Mouse (Mus musculus) cerebellum, postnatal 25 days (tissue): ENCODE results near the gene Lin54.

Source experiments
- DNase-seq, 2 experiments: peaks; one replicate each; pipeline ENCODE4 v3.0.0; 2021; ENCODE audit warnings: mixed read lengths in 2 of 2

Gene Lin54

GRCm38 (mm10) chr5:100500458-100500961, at the start of gene Lin54:
Gene Lin54 (minus strand): TSS chr5:100500639.
- peak; percentile 90 to 94 for DNase-seq

DNA sequence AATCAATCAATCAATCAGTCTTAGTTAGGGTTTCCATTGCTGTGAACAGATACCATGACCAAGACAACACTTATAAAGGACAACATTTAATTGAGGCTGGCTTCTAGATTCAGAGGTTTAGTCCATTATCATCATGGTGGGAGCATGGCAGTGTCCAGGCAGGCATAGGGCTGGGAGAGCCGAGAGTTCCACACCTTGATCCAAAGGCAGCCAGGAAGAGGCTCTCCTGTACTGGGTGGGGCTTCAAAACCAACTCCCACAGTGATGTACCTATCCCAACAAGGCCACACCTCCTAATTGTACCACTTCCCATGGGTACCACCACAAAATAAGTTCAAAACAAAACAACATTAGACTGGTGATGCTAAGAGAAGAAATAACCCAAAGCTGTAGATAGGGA, 49.7 kb upstream of the Lin54 start:
- no peak for DNase-seq

DNA sequence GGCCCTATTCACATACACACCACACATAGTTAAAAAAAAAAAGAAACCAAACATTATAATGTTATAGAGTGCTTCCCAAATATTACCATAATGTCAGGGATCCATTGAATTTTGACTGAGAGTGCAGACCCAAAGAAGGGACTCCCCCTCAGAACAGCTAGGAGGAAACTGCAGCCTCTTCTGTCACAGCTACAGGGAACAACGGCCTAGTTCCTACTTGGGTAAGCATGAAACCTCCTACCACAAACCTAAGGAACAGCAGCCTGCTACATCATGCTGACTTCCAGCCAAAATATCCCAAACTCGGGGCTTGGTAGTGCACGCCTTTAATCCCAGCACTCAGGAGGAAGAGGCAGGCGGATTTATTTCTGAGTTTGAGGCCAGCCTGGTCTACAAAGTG, 48.9 kb upstream of the Lin54 start:
- no peak for DNase-seq

DNA sequence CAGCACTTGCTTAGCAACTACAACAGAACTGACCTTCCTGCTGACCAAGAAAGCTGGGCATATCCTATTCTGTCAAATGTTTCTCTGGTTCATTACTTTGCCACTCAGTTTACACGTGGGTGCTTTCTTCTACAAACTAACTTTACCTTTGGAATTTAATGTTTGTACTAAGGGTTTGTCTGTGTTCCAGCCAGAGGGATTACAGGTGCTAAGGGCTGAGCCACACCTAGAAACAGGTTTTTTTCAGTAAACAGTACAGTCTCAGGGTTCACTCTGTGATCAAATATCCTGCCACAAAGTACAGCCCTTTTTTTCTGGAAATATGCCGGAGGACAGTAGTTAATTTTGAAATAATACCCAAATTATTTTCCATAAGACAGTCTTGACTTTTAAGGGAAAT, 47.8 kb upstream of the Lin54 start:
- DNase-seq, result no peak

- DNase-seq, result no peak
These were observed 46.0 kb upstream of the Lin54 start for GRCm38 (mm10) chr5:100546294-100547080.

DNA sequence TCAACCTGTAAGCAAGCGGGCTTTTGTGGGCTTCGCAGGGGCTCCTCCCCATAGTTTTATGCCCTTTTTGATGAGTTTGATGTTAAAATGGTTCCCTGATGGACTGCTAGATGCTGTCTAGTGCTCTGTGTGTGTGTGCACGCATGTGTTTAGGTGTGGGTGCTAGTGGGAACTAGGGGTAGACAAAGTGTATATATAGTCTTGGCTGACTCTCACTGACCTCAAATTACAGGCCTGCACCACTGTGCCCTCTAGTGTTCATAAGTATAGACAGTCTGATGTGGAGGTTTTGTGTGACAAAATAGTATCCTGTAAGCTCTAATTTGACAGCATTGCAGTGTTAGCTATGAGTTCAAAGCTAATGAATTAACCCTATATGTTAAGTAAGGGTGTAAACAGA, 36.2 kb upstream of the Lin54 start:
- peak in 1 of 2 experiments; percentile 27 for DNase-seq

- no peak for DNase-seq
These were observed 35.4 kb upstream of the Lin54 start for GRCm38 (mm10) chr5:100535826-100536225.

DNA sequence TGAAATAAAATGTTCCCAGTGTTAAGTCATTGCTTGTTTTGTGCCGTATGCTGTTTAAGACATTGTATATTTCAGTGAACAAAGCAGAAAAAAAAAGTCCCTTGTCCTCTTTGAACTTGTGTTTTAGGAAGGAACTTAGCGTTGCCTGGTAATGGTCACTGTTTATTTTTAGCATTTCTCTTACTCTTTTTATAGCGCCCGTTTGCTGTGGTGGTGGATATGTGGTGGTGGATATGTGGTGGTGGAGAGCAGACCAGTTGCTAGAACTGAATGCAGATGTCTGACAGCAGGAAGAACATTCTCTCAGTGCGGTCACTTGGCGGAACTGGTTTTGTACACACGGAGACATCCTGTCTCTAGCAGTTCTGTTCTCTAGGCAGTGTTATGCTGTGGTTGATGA, 25.7 kb upstream of the Lin54 start:
- DNase-seq, result no peak

DNA sequence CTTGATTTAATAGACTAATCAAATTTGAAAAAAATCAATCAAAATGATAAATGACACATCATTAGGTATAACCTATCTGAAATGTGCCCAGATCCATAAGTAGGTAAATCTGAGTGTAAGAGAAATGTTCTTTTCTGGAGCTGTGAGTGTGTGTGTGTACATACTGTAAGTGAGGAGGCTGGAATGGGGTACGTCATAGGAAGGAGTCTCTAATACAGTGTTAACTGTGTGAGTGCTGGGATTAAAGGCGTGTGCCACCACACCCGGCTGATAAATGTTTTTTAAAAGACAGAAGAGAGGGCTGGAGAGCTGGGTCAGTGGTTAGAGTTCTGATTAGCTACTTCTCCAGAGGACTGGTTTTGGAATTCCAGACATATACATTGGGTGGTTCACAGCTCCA, 25.2 kb upstream of the Lin54 start:
- DNase-seq, result no peak

DNA sequence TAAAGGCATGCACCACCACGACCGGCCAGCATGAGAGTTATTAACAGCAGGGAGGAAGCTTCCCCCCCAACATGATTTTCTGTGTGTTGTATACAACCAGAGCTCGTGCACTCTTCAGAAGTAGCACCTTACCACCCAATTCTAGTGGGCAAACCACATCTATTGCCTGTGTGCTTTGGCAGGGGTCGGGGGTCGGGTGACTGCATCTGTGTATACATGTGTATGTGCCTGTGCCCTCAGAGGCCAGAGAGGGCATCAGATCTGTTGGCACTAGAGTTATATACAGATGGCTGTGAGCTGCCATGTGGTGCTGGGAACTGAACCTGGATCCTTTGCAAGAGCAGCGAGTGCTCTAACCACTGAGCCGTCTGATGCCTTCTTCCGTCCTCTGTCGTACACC, 24.5 kb upstream of the Lin54 start:
- no peak for DNase-seq

- DNase-seq, result no peak
These were observed 22.9 kb upstream of the Lin54 start for GRCm38 (mm10) chr5:100523331-100523730.

- DNase-seq, result no peak
These were observed 19.8 kb upstream of the Lin54 start for GRCm38 (mm10) chr5:100520223-100520622.

GRCm38 (mm10) chr5:100519027-100519411, 18.6 kb upstream of the Lin54 start:
- DNase-seq, result no peak

DNA sequence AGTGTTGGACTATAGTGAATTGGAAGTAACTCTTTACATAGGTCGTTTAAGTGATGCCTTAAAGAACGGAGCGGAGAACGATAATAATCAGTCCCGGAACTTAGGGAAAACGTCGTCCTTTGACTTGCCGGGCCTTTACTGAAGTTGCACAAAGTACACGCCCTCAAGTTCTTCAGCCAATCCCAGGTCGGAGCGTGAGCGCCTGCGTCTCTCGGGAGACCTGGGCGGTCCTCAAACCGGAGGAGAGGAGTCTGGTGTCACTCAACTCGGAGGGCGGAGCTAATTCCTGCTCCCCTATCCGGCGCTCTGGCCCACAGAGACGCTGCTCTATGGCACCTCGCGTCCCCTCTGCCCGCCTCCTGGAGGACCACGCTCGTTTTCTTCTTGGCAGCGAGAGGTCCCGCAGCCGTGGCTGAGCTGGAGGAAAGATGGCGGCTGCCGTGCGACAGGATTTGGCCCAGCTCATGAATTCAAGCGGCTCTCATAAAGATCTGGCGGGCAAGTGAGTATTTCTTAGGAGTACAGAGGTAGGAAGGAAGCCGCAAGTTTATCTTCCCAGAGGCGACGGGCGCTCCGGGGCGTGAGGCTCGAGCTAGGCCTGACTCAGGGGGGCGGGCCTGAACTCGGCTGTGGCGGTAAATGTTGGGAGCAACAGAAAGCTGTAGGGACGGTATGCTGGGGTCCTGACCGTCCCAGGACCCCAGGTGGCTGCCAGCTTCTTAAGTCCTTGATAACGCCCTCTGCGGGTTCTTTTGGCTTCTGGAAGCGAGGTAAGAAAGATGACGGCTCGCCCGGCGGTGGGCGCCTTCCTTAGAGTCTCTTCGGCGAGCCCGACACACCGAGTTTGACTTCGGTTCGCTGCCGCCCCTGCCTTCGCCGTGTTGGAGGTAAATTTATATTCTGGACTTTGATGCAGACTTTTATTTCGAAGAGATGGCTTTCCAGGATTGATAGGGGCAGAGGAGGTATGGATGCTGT, 17.9 kb upstream of the Lin54 start, which contains the start of gene Cops4:
Gene Cops4 (plus strand): TSS at position 261 of the 978 bp plus-strand sequence.
- DNase-seq, result peak; percentile 93 to 96

GRCm38 (mm10) chr5:100512576-100512975, 12.1 kb upstream of the Lin54 start:
- DNase-seq, result no peak

- DNase-seq, result no peak
These were observed 8.8 kb upstream of the Lin54 start for GRCm38 (mm10) chr5:100509247-100509646.

DNA sequence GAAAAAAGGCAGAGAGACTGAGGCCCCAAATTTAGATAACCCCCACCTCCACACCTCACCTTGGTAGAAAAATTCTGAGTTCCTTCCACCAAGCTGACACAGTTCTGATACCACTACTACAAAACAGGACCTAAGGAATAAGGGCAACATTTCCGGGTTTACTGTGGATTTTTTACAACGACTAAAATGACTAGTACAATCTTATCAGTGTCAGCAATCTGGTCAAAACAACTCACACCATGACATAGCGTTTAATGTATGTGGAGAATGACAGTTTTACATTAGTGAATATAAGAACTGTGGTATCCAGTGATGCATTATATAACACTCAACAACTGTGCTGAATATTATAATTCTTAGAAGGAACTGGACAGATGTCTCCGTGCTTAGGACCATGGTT, 828 bp upstream of the Lin54 start:
- DNase-seq, result peak in 1 of 2 experiments; percentile 7

DNA sequence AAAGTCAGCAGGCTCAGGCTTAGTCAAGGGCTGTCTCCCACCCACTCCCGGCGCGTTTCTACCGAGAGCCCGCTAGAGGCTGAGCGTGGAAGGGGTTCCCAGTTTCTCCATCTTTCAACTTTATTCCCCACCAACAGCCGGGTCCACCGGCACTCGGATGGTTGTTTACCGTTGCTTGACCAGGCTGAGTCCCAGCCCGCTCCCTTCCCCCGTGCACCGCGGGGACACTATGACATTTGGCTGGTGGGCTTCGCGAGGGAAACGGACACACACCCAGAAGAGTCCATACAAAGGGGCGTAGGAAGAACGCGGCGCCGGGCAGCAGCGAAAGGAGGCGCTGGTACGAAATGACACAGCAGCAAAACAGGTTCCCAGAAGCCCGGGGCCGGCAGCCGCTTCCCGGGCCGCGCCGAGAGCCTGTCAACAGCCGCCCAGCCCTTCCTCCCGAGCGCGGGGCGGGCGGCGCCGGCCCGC, 571 bp downstream of the Lin54 start:
- DNase-seq, result peak; percentile 16 to 40

DNA sequence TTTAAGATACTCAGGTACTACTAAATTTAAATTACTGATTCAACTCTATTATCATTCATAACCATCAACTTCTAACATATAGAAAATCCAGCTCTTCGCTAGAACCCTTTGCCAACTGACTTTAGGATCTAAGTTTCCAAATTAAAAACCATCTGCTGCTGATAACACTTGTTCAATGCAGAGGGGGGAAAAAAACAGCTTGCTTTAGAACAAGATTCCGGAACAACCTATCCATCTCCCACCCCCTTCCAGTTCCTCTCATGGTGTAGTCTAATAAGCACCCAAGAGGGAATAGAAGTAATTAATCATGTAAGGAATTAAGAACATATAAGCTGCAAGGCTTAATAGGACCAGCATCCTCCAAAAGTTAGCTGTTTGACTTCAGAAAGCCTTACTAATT, 1.2 kb downstream of the Lin54 start:
- no peak for DNase-seq

DNA sequence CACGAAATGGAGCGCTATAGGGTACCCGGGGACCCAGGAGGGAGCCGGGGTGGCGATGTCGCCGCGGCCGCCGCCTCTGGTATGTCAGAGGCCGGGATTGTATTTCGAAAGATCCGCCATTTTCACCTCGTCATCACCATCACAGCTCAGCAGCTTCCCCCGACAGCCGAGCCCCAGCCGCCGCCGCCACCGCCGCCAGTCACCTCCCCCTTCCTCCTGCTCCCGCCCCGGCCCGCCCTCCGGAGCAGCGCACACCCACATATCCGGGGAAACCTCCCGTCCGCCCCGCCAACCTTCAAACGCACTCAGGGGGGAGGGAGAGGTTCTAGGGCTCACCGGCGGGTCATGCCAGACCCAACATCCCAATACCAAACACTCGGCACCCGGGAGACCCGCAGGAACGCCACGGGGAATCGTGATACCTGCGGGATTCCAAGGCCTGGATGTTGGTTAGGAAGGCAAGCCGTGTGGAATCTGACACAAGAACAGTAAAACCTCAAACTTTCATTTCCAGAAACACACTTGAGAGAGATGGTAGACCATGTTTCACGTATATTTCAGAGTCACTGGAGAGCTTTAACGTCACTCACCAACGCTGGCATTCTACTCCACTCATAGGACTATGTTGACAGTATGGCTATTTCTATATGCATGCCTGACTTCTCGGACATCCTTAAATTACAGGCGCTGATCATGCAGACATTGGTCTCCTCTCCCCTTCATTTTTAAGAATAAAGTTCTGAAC, 1.8 kb downstream of the Lin54 start:
- peak; percentile 72 to 84 for DNase-seq

DNA sequence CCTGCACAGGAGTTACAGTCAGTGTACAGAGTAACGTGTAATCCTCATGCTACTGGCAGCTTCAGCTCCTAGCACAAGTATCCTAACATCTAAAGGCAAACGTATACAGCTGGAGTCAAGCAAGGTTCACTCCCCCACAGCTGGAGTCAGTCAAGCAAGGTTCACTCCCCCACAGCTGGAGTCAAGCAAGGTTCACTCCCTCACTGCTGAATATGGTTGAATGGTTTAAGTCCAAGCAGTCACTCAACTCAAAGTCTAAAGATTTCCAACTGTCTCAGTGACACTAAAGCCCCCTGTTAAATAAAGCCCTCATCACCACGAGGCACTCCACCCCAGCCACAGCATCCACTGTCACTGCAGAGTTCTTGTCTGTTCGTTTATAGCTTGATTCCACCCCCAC, 8.7 kb downstream of the Lin54 start:
- no peak for DNase-seq

GRCm38 (mm10) chr5:100489340-100489739, 11.1 kb downstream of the Lin54 start:
- DNase-seq, result no peak

- DNase-seq, result no peak
These were observed 12.2 kb downstream of the Lin54 start for GRCm38 (mm10) chr5:100488231-100488630.
